Mouse (Mus musculus) left cerebral cortex, adult 9 months (tissue): Measurements from ENCODE around the gene Stt3b.

Experiments used
- DNase-seq, 2 experiments: peaks; one replicate each; pipeline ENCODE4 v3.0.0; 2022; ENCODE audit warnings: low spot score in 2 of 2

The Stt3b gene

GRCm38 (mm10) chr9:115318621-115319375 lies 8.6 kb upstream of the Stt3b start:
- no peak for DNase-seq

GRCm38 (mm10) chr9:115317049-115317448 lies 6.8 kb upstream of the Stt3b start:
- no peak for DNase-seq

- DNase-seq = no peak
Observed at GRCm38 (mm10) chr9:115314556-115314955, 4.3 kb upstream of the Stt3b start.

- DNase-seq = no peak
Observed at GRCm38 (mm10) chr9:115313830-115314229, 3.6 kb upstream of the Stt3b start.

GRCm38 (mm10) chr9:115311223-115311520 lies 951 bp upstream of the Stt3b start:
- no peak for DNase-seq

GRCm38 (mm10) chr9:115309977-115310345 lies 260 bp downstream of the Stt3b start:
- DNase-seq = no peak

- no peak for DNase-seq
Observed at GRCm38 (mm10) chr9:115309381-115309971, 745 bp downstream of the Stt3b start.

- peak in 1 of 2 experiments; percentile 10 for DNase-seq
Observed at GRCm38 (mm10) chr9:115308941-115309380, 1.3 kb downstream of the Stt3b start.

- DNase-seq = no peak
Observed at GRCm38 (mm10) chr9:115308401-115308800, 1.8 kb downstream of the Stt3b start.

GRCm38 (mm10) chr9:115306202-115306601 lies 4.0 kb downstream of the Stt3b start:
- DNase-seq = no peak

- DNase-seq = no peak
Observed at GRCm38 (mm10) chr9:115304149-115304548, 6.1 kb downstream of the Stt3b start.

- no peak for DNase-seq
Observed at GRCm38 (mm10) chr9:115301593-115301992, 8.6 kb downstream of the Stt3b start.

- DNase-seq = no peak
Observed at GRCm38 (mm10) chr9:115301002-115301579, 9.1 kb downstream of the Stt3b start.

- no peak for DNase-seq
Observed at GRCm38 (mm10) chr9:115296738-115297137, 13.5 kb downstream of the Stt3b start.

- no peak for DNase-seq
Observed at GRCm38 (mm10) chr9:115293920-115294594, 16.2 kb downstream of the Stt3b start.

GRCm38 (mm10) chr9:115287774-115288434 lies 22.3 kb downstream of the Stt3b start:
- no peak for DNase-seq

GRCm38 (mm10) chr9:115284385-115284784 lies 25.8 kb downstream of the Stt3b start:
- DNase-seq = no peak

GRCm38 (mm10) chr9:115283403-115283802 lies 26.8 kb downstream of the Stt3b start:
- DNase-seq = no peak

- DNase-seq = no peak
Observed at GRCm38 (mm10) chr9:115278641-115279040, 31.6 kb downstream of the Stt3b start.

- DNase-seq = no peak
Observed at GRCm38 (mm10) chr9:115274806-115275205, 35.4 kb downstream of the Stt3b start.

GRCm38 (mm10) chr9:115273095-115273649 lies 37.0 kb downstream of the Stt3b start:
- no peak for DNase-seq

- DNase-seq = peak; percentile 23 to 44
Observed at GRCm38 (mm10) chr9:115272451-115272850, 37.8 kb downstream of the Stt3b start.
